Mouse (Mus musculus) liver, embryonic 15.5 days (tissue): ENCODE measurements at regions not wholly inside any gene's neighbourhood (a gene's known extent, or its start where the extent isn't known, plus 50 kb on each side); places are given as distances from the start of the nearest gene placed in this dataset.

Experiments used
- ATAC-seq: fragments of 200-750 bp; cut with Nextera tagmentation; 2 replicates; pipeline ENCODE4 v1.8.0; 2017; ENCODE audit warnings: moderate number of reproducible peaks, mild to moderate bottlenecking, moderate library complexity; ENCODE audit not compliant: insufficient read depth
- H3K27ac ChIP-seq: fragments of 300-500 bp; sonication (generic); replicated peaks from 2 replicates; pipeline ENCODE4 v1.5.1; 2015; ENCODE audit warnings: mild to moderate bottlenecking, inconsistent platforms
- H3K27me3 ChIP-seq: fragments of 300-500 bp; sonication (generic); 2 replicates; pipeline ENCODE4 v1.6.1; 2015; ENCODE audit warnings: mild to moderate bottlenecking, inconsistent platforms
- H3K36me3 ChIP-seq: fragments of 300-500 bp; sonication (generic); replicated peaks from 2 replicates; pipeline ENCODE4 v1.6.1; 2015; ENCODE audit warnings: moderate library complexity, mild to moderate bottlenecking, inconsistent platforms
- H3K4me1 ChIP-seq: fragments of 300-500 bp; sonication (generic); replicated peaks from 2 replicates; pipeline ENCODE4 v1.6.1; 2015; ENCODE audit warnings: inconsistent platforms
- H3K4me2 ChIP-seq: fragments of 300-500 bp; sonication (generic); 2 replicates; pipeline ENCODE4 v1.6.1; 2015; ENCODE audit warnings: moderate library complexity, mild to moderate bottlenecking, inconsistent platforms
- H3K4me3 ChIP-seq: fragments of 300-500 bp; sonication (generic); replicated peaks from 2 replicates; pipeline ENCODE4 v1.5.1; 2015; ENCODE audit warnings: mild to moderate bottlenecking, inconsistent platforms
- H3K9ac ChIP-seq: fragments of 300-500 bp; sonication (generic); 2 replicates; pipeline ENCODE4 v1.6.1; 2015; ENCODE audit warnings: moderate library complexity, mild to moderate bottlenecking, inconsistent platforms
- H3K9me3 ChIP-seq: fragments of 300-500 bp; sonication (generic); replicated peaks from 2 replicates; pipeline ENCODE4 v1.6.1; 2016; ENCODE audit warnings: inconsistent platforms
- WGBS: fragments of 180-500 bp; shearing (Covaris S2); methylation state at CpG from one replicate; pipeline ENCODE4 v1.1.7; 2015; ENCODE audit warnings: mixed read lengths; ENCODE audit not compliant: insufficient replicate concordance; 5-methylcytosine and 5-hydroxymethylcytosine counted together

GRCm38 (mm10) chr6:88984170-88984569 lies 82.1 kb downstream of the Tpra1 start:
- Histone ChIP-seq H3K27me3 (peaks cover 32% of the 10 kb centered on the region), H3K9ac (no peak overlapping the region), H3K27ac (no peak overlapping the region), H3K4me1 (no peaks in the 10 kb centered on the region), H3K36me3 (no peaks in the 10 kb centered on the region), H3K9me3 (no peaks in the 10 kb centered on the region), H3K4me2 (no peak overlapping the region), H3K4me3 (no peak overlapping the region)
- WGBS: 54% methylated on average over 4 of the region's 4 CpGs
- ATAC-seq: no peak

- whole genome bisulfite sequencing: 29% methylated on average over 4 of the region's 4 CpGs
- Histone ChIP-seq H3K27me3 (peaks cover 31% of the 10 kb centered on the region), H3K4me1 (peaks cover 4% of the 10 kb centered on the region), H3K27ac (no peak overlapping the region), H3K9ac (no peak overlapping the region), H3K4me2 (no peak overlapping the region), H3K36me3 (no peaks in the 10 kb centered on the region), H3K9me3 (no peaks in the 10 kb centered on the region), H3K4me3 (no peak overlapping the region)
- ATAC-seq: no peak
Measured at GRCm38 (mm10) chr6:88984863-88985262, 82.8 kb downstream of the Tpra1 start.

- no peaks in the 10 kb centered on the region for H3K36me3 ChIP-seq
- no peak overlapping the region for H3K4me2 ChIP-seq
- 77% methylated on average over 10 of the region's 10 CpGs for WGBS
- H3K27ac ChIP-seq: no peak overlapping the region
- peaks cover 17% of the 10 kb centered on the region for H3K4me1 ChIP-seq
- ATAC-seq: no peak
- H3K9ac ChIP-seq: no peak overlapping the region
- no peak overlapping the region for H3K4me3 ChIP-seq
- 0 out of 2 replicates have a peak, but pooled peaks cover 7% of the 10 kb centered on the region for H3K27me3 ChIP-seq
- H3K9me3 ChIP-seq: no peaks in the 10 kb centered on the region
Measured at GRCm38 (mm10) chr6:88988551-88988950, 86.5 kb downstream of the Tpra1 start.

DNA sequence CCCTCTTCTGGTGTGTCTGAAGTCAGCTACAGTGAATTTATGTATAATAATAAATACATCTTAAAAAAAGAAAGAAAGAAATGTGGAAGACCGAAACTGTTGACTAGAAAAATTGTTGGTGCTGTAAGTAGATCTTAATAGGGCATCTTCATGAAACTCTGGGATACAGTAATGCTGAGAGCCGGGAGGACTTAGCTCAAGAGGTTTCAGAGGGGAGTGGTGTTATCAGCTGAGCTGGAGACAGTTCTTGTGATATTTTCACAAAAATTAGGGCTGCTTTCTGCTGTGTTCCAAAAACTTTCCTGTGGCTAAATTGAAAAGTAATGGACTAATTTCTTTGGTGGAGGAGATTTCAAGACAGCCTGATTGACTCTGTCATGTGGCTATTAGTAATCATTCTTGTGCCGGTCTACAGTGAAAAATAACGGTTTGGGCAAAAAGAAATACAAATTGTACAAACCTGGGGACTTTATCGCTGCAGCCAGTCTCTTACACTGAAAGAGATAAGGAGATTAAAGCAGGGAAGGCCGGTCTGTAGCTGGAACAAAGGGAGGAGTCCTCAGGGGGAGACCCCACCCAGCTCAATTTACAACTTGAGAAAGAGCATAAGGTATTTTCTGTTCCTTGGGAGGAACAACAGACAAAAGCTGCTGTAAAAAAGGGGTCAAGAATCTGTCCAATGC lies 87.7 kb downstream of the Tpra1 start:
- ATAC-seq: peak; percentile 92
- peak overlapping the region; percentile 70 for H3K27ac ChIP-seq
- peaks cover 17% of the 10 kb centered on the region for H3K4me1 ChIP-seq
- 0 out of 2 replicates have a peak overlapping the region, but pooled peaks have one; percentile 4 for H3K4me3 ChIP-seq
- no peaks in the 10 kb centered on the region for H3K36me3 ChIP-seq
- 0 out of 2 replicates have a peak, but pooled peaks cover 7% of the 10 kb centered on the region for H3K27me3 ChIP-seq
- peak overlapping the region; percentile 43 for H3K4me2 ChIP-seq
- WGBS: 26% methylated on average over 6 of the region's 6 CpGs
- no peak overlapping the region for H3K9ac ChIP-seq
- no peaks in the 10 kb centered on the region for H3K9me3 ChIP-seq

DNA sequence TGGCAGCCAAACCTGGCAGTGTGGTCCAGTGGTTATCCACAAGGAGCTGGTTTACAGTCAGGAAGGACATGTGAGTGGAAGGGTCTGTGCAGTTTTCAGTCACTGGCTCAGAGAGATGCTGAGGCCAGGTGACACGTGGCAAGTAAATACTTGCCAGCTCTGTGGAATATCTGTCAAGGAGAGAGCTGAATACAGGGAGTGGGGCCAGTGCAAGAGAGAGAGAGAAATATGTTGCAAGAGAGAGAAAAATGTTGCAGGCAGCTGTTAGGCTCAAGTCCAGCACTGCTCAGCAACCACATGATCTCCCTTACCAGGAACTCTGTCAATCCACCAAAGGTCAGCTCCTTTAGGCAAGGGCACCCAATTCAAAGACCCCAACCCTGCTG lies 88.2 kb downstream of the Tpra1 start:
- no peaks in the 10 kb centered on the region for H3K36me3 ChIP-seq
- peak; percentile 77 for ATAC-seq
- no peaks in the 10 kb centered on the region for H3K9me3 ChIP-seq
- H3K27ac ChIP-seq: peak overlapping the region; percentile 70
- WGBS: 7% methylated on average over 1 of the region's 1 CpGs
- H3K4me1 ChIP-seq: peaks cover 17% of the 10 kb centered on the region
- H3K4me3 ChIP-seq: 0 out of 2 replicates have a peak overlapping the region, but pooled peaks have one; percentile 4
- peak overlapping the region; percentile 43 for H3K4me2 ChIP-seq
- H3K27me3 ChIP-seq: 0 out of 2 replicates have a peak, but pooled peaks cover 2% of the 10 kb centered on the region
- H3K9ac ChIP-seq: no peak overlapping the region

GRCm38 (mm10) chr6:88995077-88995476 lies 93.0 kb downstream of the Tpra1 start:
- Histone ChIP-seq H3K4me2 (no peak overlapping the region), H3K9me3 (no peaks in the 10 kb centered on the region), H3K9ac (no peak overlapping the region), H3K27ac (no peak overlapping the region), H3K36me3 (no peaks in the 10 kb centered on the region), H3K4me1 (peaks cover 11% of the 10 kb centered on the region), H3K27me3 (0 out of 2 replicates have a peak, but pooled peaks cover 7% of the 10 kb centered on the region), H3K4me3 (no peak overlapping the region)
- 59% methylated on average over 3 of the region's 3 CpGs for WGBS
- ATAC-seq: no peak

DNA sequence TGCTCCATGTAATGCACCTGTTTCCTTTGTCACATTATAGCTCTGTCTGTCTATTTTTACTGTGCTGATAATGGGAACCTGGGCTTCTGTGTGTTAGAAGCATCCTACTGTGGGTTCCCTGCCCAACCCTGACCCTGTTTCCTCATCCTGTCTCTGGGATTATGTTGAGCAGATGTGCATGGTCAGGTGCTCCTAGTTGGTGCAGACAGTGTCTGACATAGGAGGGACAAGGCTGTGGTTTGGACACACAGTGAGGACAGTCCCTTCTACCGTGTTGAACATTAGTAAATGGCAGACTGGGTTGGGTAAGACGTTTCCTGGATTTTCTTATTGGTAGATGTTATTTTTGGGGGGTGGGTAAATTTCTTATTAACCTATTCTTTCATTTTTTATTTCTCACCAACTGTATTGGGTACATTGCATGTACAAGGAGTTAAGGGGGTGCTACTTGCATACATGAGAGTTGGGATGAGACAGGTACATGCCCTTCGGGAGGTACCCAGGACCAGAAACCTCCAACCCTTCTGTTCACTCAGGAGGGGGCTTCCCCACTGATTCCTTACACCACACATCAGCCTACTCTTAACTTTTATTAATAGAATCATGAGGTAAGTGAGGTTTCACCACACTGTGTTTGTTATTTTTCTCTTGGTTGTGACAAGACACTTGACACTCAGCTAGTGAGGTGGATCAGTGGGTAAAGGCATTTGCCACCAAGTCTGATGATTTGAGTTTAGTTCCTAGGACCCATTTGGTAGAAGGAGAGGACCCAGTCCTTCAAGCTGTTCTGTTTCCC lies 97.1 kb downstream of the Tpra1 start:
- Histone ChIP-seq H3K9me3 (no peaks in the 10 kb centered on the region), H3K4me3 (no peak overlapping the region), H3K9ac (no peak overlapping the region), H3K27ac (no peak overlapping the region), H3K36me3 (no peaks in the 10 kb centered on the region), H3K27me3 (peaks cover 7% of the 10 kb centered on the region; the same call in 1 of the 2 replicates), H3K4me2 (no peak overlapping the region), H3K4me1 (no peaks in the 10 kb centered on the region)
- 59% methylated on average over 3 of the region's 3 CpGs for WGBS
- ATAC-seq: no peak

GRCm38 (mm10) chr6:89000359-89000758 lies 98.3 kb downstream of the Tpra1 start:
- 39% methylated on average over 14 of the region's 14 CpGs for WGBS
- Histone ChIP-seq H3K27me3 (peaks cover 7% of the 10 kb centered on the region; the same call in 1 of the 2 replicates), H3K9me3 (no peaks in the 10 kb centered on the region), H3K4me2 (no peak overlapping the region), H3K4me3 (no peak overlapping the region), H3K27ac (no peak overlapping the region), H3K4me1 (no peaks in the 10 kb centered on the region), H3K9ac (no peak overlapping the region), H3K36me3 (no peaks in the 10 kb centered on the region)
- ATAC-seq: no peak

- no peaks in the 10 kb centered on the region for H3K36me3 ChIP-seq
- H3K27me3 ChIP-seq: peaks cover 25% of the 10 kb centered on the region
- no peak overlapping the region for H3K4me2 ChIP-seq
- no peaks in the 10 kb centered on the region for H3K9me3 ChIP-seq
- H3K4me3 ChIP-seq: no peak overlapping the region
- no peaks in the 10 kb centered on the region for H3K4me1 ChIP-seq
- no peak overlapping the region for H3K9ac ChIP-seq
- 51% methylated on average over 5 of the region's 6 CpGs for WGBS
- H3K27ac ChIP-seq: no peak overlapping the region
- ATAC-seq: no peak
Measured at GRCm38 (mm10) chr6:89003197-89003923, 101.3 kb downstream of the Tpra1 start.

DNA sequence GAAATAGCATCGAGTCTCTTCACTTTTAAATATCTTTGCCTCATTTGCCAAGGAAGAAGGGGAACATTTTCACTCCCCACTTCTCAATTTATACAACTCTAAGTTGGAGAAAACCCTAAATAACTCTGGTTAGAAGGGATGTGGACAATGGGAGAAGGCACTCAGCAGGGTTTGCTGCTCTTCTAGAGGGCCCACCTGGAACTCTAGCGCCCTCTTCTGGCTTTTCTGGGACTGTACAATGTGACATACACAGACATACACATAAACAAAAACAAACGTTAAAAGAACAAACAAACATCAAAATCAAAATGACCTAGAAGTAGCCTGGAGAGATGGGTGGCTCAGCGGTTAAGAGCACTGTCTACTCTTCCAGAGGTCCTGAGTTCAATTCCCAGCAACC lies 103.0 kb downstream of the Tpra1 start:
- ATAC-seq: no peak
- Histone ChIP-seq H3K4me3 (no peak overlapping the region), H3K4me2 (no peak overlapping the region), H3K9ac (no peak overlapping the region), H3K36me3 (no peaks in the 10 kb centered on the region), H3K27me3 (peaks cover 35% of the 10 kb centered on the region), H3K4me1 (0 out of 2 replicates have a peak, but pooled peaks cover 6% of the 10 kb centered on the region), H3K9me3 (no peaks in the 10 kb centered on the region), H3K27ac (no peak overlapping the region)
- WGBS: 32% methylated on average over 4 of the region's 4 CpGs

DNA sequence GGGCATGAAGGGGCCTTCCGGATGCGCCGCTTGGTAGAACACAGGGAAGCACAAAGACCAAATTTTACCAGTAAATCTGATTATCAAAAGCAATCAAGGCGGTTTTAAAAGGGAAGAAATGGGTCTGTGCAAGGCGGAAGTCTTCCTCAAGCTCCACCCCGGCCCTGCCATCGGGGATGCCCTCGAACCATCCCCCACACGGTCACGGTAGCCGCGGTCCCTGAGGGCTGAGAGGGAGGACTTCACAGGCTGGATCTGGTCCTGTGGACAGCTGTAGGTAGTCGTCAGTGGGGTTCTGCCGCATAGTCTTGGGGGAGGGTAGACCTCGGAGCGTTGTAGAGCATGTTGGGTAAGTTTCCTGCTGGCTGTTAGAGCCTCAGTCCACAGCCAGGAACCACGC lies 104.9 kb downstream of the Tpra1 start:
- no peak for ATAC-seq
- H3K36me3 ChIP-seq: no peaks in the 10 kb centered on the region
- no peak overlapping the region for H3K4me3 ChIP-seq
- no peak overlapping the region for H3K4me2 ChIP-seq
- peaks cover 37% of the 10 kb centered on the region for H3K27me3 ChIP-seq
- 0 out of 2 replicates have a peak, but pooled peaks cover 6% of the 10 kb centered on the region for H3K4me1 ChIP-seq
- WGBS: 42% methylated on average over 17 of the region's 17 CpGs
- H3K9ac ChIP-seq: no peak overlapping the region
- H3K27ac ChIP-seq: no peak overlapping the region
- no peaks in the 10 kb centered on the region for H3K9me3 ChIP-seq
